Mouse (Mus musculus): Measurements from ENCODE around the gene Dennd1a. TPM values are rescaled to one million over a fixed set of nuclear protein-coding genes. Genes with fewer than 3 reads are reported as not detected.
A peak's percentile ranks its signal among the peaks of the same experiment; 100 is the strongest.

The Dennd1a gene
- total RNA-seq, 1 experiment from 2014 or later = 34.2 TPM

DNA sequence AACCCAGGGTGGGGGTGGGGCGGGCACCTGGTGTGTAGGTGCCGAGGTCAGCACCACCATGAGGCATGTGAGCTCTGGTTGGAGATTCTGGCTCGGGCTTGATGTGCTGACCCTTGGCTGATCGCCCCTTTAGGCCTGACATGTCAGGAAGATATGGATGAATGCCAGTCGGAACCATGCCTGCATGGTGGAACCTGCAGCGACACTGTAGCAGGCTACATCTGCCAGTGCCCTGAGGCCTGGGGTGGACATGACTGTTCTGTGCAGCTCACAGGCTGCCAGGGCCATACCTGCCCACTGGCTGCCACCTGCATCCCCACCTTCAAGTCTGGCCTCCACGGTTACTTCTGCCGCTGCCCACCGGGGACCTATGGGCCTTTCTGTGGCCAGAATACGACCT, 497.2 kb downstream of the Dennd1a start:
- no peak for ATAC-seq (replicated peaks; ENCODE audit: low read depth, poor library complexity, severe bottlenecking)

DNA sequence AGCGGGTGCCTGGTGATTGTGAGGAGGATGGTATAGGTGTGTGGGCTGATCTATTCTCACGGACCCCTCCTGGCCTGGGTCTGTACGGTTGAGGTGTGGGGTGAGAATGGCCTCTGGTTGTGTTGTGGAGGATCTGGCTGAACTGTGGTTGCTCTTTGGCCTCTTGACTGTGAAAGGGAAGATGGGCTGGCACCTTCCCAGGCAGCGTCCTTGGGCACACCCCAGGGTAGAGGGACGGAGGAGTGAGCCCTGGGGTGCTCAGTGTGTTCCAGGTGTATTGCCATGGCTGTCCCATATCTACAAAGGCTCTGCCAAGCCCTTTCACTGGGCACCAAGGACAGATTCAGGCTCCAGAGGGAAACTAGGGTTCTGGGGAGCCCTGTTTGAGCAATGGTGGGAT, 498.2 kb downstream of the Dennd1a start:
- ATAC-seq (replicated peaks; ENCODE audit: low read depth, poor library complexity, severe bottlenecking) = no peak

DNA sequence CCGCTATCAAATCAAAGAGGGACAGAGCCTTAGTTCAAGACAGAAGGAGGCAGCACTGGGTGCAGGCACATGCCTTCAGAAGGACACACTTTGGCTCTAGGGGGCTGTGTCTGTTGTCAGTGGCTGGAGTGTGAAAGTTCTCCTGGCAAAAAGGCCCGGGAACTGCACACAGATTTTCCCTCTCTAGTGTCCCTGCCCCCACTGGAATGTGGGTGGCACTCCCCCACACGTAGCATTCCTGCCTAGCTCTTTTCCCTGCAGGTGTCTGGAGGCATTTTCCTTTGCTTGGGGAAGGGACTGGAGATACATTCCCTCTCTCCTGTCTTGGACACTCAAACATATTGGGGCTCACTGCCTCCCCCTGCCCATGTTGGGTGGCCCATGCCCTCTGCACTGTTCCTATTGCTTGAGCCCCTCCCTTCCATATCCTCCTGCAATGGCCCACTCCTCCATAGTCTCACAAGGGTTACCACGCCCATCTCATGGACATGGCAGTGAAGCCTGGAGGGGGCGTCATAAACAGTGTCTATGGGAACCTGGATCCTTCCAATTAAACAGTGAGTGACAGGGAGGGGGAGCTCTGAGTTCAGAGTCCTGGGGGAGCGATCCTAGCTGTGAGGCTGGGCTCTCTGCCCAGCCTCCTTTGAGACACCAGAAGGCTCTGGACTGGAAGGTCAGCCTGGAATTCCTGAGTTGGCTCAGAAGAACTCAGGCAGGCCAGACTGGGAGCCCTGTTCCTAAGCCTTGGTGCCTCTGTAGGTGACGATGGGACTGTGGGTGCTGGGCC, 498.8 kb downstream of the Dennd1a start:
- ATAC-seq (replicated peaks; ENCODE audit: low read depth, poor library complexity, severe bottlenecking) = no peak

DNA sequence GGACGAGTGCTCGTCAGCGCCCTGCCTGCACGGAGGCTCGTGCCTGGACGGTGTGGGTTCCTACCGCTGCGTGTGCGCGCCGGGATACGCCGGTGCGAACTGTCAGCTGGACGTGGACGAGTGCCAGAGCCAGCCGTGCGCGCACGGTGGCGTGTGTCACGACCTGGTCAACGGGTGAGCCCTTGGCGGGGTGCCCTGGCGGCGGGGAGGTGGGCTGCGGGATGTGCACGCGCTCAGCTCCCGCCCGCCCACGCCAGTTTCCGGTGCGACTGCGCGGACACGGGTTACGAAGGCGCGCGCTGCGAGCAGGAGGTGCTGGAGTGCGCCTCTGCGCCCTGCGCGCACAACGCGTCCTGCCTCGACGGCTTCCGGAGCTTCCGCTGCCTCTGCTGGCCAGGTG, 500.7 kb downstream of the Dennd1a start:
- no peak for ATAC-seq (replicated peaks; ENCODE audit: low read depth, poor library complexity, severe bottlenecking)

DNA sequence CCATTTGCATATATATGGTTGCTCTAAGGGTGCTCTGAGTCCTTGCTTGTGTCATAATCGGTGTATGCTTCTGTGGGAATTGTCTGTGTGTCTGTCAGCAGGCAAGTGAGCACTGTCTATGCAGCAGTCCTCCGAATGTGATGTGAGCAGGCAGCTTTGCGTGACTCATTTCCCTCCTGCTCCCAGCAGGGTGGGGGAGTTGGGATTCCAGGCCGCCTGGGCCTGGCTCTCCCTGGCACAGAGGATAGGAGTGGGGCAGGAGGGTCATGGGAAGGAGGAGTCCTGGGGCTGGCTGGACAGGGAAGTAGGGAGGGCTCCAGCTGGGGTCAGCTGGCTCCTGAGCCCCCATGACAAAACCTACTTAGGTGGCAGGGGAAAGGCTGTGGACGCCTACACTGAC, 502.7 kb downstream of the Dennd1a start:
- no peak for ATAC-seq (replicated peaks; ENCODE audit: low read depth, poor library complexity, severe bottlenecking)

DNA sequence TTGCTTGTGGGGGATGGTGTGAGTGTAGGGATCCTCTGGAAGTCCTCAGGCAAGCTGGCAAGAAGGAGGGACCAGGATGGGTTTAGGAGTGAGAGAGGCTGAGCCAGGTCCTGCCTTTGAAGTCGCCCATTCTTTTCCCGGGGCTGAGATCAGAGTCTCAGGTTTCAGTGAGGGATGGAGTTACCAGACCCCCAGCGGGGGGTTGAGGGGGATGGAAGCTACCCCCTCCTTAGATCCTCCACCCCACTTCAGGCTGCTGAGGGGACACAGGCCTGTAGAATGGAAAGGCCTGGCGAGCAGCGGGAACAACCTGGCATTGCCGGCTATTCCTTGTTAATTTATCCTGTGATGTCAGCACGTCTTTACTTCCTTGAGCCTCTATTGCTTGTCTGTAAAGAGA, 505.2 kb downstream of the Dennd1a start:
- no peak for ATAC-seq (replicated peaks; ENCODE audit: low read depth, poor library complexity, severe bottlenecking)

DNA sequence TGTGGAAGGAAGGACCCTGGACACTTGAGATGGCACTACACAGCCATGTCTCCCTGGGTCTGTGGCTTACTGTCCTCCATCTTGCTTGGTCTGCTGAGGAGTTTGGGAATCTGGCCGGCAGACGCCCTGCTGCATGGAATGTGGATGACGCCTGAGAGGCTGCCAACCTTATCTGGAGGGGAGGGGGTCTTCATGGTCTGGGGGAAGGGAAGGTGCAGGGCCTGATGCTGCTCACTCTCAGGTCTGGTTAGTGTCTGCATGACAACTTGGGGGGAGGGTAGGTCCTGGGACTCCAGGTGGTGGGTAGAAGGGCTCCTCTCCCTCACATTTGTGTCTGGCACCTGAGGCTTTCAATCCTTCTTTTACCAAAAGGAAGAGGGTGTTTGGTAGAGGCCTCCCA, 505.8 kb downstream of the Dennd1a start:
- ATAC-seq (replicated peaks; ENCODE audit: low read depth, poor library complexity, severe bottlenecking) = no peak

DNA sequence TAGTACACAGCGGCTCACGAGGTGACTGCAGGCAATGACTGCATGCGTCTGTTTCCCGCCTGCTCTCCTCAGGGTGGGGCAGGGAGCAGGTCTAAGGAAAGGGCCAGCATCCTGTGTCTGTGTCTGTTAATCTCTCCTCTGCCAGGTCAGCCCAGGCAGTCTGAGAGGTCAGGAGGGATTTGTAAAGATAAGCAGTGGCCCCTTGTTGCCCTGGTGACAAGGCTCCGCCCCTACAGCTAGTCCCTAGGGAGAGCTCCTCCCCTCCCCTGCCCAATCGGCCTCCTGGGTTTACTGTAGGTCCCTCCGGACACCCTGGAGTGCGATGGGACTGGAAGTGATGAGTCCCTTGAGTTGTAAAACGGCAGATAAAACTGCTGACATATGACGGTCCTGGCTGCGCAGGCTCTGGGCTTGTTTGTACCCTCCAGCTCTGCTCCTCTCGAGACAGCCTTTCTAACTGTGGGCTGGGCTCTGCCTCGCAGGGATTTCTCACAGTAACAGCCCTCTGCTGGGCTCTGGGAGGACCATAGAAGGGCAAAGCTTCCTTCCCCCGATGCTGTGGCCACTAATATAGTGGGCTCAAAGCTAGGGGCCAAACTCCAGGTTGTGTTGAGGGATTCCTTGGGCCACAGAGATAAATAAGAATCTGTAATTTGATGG, 506.8 kb downstream of the Dennd1a start:
- peak; percentile 94 for ATAC-seq (replicated peaks; ENCODE audit: low read depth, poor library complexity, severe bottlenecking)

DNA sequence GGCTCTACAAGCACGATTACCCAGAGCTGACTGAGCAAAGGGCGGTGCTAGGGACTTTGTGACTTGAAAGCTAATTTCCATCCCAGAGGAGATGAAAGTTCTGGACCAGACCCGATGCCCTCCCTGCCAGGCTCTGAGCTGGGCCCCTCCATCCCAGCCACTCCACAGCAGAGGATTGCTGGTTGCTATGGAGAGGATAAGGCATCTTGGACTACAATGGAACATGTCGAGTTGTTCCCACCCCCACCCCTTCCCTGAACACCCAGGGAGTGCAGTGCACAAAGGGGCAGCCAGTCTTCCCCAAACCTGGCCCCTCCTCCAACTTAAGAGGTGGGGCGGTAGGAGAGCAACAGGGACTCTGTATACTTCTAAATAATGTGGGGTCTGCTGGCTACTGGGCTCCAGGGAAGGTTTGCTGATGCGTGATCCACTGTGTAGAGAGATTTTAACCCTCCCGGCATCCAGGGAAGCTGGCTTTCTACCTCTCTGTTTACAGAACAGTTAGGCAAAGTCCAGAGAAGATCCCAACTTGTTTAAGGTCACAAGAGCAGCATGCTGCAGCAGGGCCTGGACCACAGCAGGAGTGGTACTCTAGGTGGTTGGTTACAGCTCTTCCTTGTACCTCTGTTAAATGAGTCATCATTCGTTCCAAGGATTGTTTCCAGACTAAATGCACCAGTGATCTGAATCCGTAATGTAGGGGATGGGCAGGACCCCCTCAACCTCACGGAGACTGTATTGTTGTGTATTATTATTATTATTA, 509.1 kb downstream of the Dennd1a start:
- no peak for ATAC-seq (replicated peaks; ENCODE audit: low read depth, poor library complexity, severe bottlenecking)

DNA sequence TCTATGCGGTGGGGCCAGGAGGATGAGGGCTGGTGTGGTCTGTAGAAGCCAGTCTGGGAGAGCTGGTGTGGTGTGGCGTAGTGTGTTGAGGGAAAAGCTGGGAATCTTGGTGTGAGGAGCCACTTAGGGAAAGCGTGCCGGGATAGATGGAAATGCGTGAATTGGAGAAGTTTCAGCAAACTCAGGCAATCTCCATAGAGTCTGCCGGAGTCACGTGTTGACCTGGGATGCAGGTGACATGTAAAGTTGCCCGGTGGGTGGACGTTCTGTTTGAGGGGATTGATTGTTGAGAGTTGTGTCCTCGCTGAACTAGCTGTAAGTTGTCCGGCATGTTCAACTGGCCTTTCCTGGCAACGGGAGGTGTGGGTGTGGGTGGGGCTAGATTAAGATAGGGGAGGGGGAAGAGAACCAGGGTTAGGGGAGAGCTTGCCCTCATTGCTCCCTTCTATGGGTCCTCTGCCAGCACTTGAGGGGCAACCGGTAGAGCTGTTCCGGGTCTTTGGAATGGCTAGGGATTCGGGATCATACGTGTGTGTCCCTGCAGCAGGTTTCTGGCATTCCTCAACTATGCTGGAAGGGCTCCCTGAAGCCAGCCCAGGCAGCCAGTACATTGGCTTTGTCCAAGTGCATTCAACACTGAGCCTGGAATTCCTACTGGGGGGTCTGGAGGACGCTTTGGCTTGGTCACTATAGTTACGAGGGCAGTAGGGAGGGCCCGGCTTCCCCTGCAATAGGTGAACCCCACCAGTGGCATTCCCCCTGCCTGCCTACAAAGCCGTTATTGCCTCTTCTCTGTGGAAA, 510.4 kb downstream of the Dennd1a start:
- no peak for ATAC-seq (replicated peaks; ENCODE audit: low read depth, poor library complexity, severe bottlenecking)

DNA sequence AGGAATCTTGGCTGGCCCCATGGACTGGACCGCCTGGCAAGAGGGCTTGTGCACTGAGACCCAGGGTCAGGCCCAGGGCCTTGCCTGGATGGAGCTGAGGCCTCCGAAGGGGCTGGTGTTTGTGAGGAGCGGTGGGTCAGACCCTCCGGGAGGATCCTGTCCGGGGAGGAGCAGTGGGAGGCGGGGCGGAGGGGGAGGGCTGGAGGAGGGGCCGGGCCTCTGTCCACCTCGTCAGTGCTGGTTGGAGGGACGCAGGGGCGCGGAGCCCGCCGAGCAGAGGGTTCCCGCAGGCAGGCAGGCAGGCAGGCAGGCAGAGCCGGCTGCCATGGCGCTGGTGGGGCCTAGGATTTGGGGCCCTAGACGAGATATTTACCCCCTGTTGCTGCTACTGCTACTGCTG, 511.2 kb downstream of the Dennd1a start, which contains the start of gene Crb2:
Gene Crb2, plus strand, starts transcription at position 234 of the 400 bp plus-strand sequence.
- no peak for ATAC-seq (replicated peaks; ENCODE audit: low read depth, poor library complexity, severe bottlenecking)

DNA sequence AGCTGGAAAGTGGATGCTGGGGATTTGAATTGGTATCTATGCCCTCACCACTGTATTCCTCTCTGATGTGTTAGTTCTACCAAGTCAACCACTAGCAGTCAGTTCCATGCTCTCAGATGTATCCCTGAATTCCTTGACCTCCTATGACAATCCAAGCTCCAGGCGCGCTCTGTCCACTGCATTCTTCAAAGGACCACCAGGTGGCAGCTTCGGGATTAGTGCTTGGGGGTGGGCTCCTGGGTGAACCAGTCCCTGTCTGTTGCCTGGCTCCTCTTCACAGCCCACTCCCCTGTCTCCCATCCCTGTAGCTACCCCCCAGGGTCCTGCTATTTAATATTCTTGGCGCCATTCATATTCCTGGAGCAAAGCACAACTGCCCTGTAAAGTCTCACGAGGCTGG, 512.6 kb downstream of the Dennd1a start:
- peak; percentile 57 for ATAC-seq (replicated peaks; ENCODE audit: low read depth, poor library complexity, severe bottlenecking)

DNA sequence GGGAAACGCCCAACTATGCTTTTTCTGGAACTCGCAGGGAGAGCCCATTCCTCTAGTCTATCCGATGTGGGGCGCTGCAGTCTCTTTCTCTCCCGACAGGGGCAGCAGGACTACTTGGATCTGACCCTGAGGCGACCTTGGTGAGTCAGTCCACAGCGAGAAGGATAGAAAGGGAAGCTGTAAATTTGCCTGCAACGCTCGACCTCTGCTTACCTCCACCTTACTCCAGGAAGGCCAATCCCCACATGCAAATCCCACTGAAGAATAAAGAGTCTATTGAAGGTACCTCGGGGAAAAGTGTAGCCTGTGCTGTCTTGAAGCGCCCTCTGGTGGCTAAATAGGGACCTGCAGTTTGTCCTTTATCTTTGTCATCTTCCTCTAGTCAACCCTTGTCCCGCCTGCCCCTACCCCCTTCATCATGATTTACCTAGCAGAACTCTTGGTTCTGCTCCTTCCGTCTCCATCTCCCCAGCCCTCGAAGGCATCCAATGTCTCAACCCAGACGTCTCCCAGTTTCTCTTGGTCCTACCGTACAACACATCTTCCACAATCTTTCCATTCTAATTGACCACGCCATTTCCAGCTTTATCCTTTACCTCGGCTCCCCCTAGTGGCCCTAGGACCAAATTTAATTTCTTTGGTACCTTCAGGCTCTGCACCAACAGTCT, 515.4 kb downstream of the Dennd1a start:
- ATAC-seq (replicated peaks; ENCODE audit: low read depth, poor library complexity, severe bottlenecking) = peak; percentile 87

DNA sequence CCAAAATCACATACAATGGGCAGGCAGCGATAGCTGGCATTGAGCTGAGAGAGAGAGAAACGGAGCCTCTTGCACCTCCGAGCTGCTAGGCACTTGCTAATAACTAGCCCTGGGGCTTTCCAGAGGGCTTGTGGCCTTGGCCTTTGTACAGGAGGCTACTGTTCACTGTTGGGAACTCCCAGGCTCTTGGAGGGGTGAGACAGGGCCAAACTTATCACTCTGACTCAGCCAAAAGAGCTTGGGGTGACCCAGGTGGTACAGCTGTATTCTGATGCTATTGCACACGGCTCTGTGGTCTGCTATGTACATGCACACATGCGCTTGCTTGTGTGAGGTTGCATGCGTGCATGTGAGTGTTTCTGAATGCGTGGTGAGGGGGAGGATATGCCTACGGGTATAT, 517.4 kb downstream of the Dennd1a start:
- ATAC-seq (replicated peaks; ENCODE audit: low read depth, poor library complexity, severe bottlenecking) = no peak

DNA sequence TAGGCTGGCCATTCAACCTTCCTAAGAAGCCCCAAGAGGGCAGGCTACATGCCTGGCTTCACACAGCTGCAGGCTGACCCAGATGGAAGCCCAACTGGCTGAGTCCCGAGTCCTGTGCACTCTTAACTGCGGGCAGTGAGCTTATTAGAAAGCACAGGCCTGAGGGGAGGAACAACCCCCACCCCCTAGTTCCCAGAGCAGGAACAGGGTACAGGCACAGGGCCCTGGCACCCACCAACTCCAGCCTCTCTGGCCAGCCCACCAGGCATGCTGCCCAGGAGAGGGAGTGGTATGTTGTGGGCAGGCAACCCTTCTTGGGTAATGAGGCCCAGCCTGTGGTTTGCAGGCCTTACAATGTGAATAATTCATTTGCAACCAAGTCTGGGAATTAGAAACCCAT, 518.3 kb downstream of the Dennd1a start:
- no peak for ATAC-seq (replicated peaks; ENCODE audit: low read depth, poor library complexity, severe bottlenecking)

DNA sequence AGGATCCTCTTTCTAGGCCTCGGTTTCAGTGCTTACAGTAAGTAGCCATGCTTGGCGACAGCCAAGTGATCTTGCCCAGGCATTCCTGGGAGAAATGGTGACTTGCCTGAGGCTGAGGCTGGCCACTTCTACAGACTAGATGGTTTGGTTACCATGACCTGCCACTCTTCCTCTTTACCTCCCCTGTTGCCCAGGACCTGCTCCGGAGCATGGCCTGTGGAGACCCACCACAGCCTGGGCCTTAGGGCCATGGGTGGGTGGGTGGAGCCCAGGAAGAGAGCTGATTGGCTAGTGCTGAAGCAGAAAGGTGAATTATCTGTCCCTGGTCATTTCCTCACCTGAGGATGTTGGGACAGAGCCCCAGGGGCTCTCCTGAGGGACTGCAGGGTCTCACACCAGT, 519.5 kb downstream of the Dennd1a start:
- no peak for ATAC-seq (replicated peaks; ENCODE audit: low read depth, poor library complexity, severe bottlenecking)

DNA sequence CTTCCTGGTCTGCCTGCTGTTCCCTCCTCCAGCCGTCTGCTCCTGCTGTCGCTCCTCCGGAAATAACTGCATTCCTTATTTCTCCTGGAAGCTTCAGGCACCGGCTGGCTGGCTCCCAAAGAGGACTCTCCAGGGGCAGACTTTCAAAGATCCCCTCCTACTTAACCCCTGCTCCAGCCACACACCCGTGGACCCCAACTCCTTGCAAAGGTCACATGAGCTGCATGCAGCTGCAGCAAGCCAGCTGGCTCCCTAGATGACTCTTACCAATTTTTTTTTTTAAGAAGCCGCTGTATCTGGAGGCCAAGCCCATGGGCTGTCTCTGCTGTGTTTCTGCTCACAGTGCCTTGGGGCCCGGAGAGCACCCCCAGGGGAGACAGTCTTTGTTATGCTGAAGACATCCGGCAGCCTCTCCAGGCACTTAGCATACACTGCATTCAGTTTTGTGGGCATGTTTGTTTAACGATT, 520.1 kb downstream of the Dennd1a start:
- no peak for ATAC-seq (replicated peaks; ENCODE audit: low read depth, poor library complexity, severe bottlenecking)

DNA sequence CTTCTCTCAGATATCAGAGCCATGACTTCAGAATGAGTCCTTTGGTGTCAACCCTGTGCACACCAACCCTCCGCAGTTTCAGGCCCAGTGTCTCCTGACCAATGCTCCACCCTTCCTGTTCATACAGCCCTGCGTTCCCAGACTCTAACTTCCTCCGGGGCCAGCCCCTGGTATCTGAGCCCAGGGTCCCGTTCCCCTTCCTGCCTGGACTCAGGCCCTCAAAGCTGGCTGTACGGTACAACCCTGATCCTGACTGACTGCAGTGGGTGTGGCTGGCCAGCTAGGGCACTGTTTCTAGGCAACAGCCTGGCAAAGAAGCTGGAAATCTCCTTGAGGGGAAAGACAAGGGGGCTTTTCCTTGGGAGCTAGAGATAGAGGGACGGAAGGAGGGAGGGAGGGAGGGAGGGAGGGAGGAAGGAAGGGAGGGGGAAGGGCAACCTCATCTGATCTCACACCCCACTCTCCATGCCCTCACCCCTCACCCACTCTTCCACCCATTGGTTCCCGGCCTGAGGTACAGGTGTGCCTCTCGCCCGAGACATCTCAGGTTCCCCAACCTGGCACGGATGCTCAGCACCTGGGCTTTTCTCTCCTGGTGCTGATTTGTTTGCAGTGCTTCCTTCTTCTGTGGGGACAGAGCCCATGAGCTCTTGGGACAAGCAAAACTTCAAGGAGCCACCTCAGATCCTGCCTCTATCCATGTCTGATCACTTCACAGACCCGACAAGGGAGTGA, 521.0 kb downstream of the Dennd1a start:
- ATAC-seq (replicated peaks; ENCODE audit: low read depth, poor library complexity, severe bottlenecking) = peak; percentile 59

DNA sequence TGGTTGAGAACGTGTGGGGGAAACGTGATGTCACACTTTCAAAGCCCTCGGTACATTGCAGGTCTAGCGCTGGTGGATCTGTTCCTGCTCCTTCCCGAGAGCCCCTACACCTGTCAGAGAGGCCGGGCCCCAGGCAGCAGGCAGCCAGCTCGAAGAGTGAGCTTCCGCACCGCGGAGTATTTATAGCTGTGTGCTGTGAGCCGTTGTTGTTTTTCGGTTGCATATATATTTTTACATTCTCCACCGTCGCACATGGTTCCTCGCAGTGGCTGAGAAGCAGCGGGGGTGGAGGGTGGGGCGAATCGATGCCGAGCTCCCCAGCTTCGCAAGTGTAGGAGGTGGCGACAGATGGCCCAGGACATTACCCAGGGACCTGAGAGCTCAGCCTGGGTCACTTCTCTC, 522.1 kb downstream of the Dennd1a start:
- peak; percentile 30 for ATAC-seq (replicated peaks; ENCODE audit: low read depth, poor library complexity, severe bottlenecking)
